Mouse (Mus musculus) left cerebral cortex, postnatal 25 days (tissue): ENCODE results near the gene Speg. TPM values are rescaled to one million over a fixed set of nuclear protein-coding genes. Genes with fewer than 3 reads are reported as not detected.

Experiments
- DNase-seq, 2 experiments: peaks; one replicate each; pipeline ENCODE4 v3.0.0; 2022; ENCODE audit warnings: low spot score in 2 of 2, mixed read lengths in 1 of 2
- intact Hi-C: fragments of 180-260 bp; cut with DNase I; formaldehyde crosslinking; loops from one replicate; pipeline ENCODE4 v1.15.1; 2025
- total RNA-seq, 2 experiments: library from RNA; stranded (reverse); gene quantifications; 2 replicates each; pipeline ENCODE4 v1.2.3; 2021

Speg gene
- total RNA-seq = 100 to 1,000 TPM; 192 to 208 TPM

GRCm38 (mm10) chr1:75374950-75375936 is at the start of gene Speg:
Speg (plus strand) TSS chr1:75375297.
- no peak for DNase-seq
- intact Hi-C loops = no loop called here

GRCm38 (mm10) chr1:75327461-75327860 is 47.6 kb upstream of the Speg start:
- DNase-seq = no peak
- intact Hi-C loops = no loop called here

- no peak for DNase-seq
- intact Hi-C loops = no loop called here
These were observed 43.8 kb upstream of the Speg start for GRCm38 (mm10) chr1:75331271-75331670.

GRCm38 (mm10) chr1:75336461-75336860 is 38.6 kb upstream of the Speg start:
- intact Hi-C loops = no loop called here
- DNase-seq = no peak

- intact Hi-C loops = no loop called here
- no peak for DNase-seq
These were observed 38.0 kb upstream of the Speg start for GRCm38 (mm10) chr1:75337097-75337496.

DNA sequence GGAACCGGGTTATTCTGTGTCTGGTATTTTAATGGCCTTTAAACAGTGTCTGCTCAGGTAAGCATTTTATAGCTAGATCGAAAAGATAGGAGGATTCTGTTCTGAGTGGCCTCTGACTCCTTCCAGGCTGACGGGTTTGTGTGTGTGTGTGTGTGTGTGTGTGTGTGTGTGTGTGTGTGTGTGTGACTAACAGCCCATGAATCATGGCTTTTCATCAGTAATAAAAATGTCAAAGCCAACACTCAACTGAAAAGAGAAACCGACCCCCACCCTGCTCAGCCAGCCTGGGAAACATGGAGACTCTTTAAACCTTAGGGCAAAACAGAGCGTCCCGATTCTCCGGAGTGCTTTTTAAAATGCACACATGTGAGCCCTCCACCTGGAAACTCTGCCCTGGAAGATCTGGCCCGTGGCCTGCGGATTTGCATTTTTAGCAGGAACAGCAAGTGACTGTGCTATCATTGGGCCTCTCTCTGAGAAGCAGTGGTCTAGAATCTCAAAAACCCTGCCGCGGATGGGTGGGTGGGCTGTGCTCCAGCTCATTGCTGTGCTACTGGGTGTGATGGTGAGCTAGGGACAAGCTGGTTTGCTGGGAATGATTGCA is 36.9 kb upstream of the Speg start:
- intact Hi-C loops = no loop called here
- peak in 1 of 2 experiments; percentile 24 for DNase-seq

- peak in 1 of 2 experiments; percentile 56 for DNase-seq
- intact Hi-C loops = no loop called here
These were observed 35.8 kb upstream of the Speg start for GRCm38 (mm10) chr1:75339337-75339736.

DNA sequence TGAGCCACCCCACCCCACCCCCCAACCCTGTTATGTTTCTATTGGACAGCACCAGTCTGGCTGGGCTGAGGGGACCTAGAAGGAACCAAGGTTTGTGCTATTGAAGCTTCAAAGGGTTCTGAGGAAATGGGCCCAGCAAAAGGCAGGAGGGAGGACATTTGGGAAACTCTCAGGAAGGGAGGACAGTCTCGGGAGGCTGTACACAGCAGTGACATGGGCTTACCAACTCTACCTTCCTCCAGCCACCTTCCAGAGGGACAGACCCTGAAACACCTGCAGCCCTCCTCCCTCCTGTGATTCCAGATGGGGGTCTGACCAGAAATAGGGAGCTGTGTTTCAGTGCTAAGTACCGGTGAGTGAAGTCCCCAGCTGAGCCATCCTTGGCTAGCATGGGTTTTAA is 34.6 kb upstream of the Speg start:
- intact Hi-C loops = loop anchor here (5.0 to 10.0 kb wide), 2 partner anchors 47 to 254 kb away; no protein-coding TSS in a partner anchor
- no peak for DNase-seq

DNA sequence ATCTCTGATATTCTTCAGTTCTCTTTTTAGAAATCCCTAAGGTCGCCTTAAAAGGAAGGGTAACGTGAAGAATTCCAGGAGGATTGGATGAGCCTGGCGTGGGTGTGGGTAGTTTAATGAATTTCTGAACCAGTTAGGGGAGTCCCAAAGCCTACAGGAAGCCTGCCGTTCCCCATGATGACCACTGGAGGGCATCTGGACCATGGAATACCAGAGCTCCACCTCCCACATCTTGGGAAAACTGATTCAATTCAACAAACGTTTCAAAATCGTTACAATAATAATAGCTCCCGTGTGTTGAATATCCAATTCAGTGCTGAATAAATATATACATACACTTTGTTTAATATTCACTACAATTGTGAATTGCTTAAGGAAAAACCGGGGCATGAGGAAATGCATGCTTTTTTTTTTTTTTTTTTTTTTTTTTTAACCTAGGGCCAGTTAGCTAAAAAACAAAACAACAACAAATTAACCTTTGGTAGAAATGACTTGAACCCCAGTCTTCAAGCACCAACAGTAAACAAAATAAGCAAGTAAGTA is 32.2 kb upstream of the Speg start:
- intact Hi-C loops = loop anchor here (1.0 to 10.0 kb wide), 3 partner anchors 44 to 252 kb away; no protein-coding TSS in a partner anchor
- DNase-seq = peak; percentile 77 to 89

DNA sequence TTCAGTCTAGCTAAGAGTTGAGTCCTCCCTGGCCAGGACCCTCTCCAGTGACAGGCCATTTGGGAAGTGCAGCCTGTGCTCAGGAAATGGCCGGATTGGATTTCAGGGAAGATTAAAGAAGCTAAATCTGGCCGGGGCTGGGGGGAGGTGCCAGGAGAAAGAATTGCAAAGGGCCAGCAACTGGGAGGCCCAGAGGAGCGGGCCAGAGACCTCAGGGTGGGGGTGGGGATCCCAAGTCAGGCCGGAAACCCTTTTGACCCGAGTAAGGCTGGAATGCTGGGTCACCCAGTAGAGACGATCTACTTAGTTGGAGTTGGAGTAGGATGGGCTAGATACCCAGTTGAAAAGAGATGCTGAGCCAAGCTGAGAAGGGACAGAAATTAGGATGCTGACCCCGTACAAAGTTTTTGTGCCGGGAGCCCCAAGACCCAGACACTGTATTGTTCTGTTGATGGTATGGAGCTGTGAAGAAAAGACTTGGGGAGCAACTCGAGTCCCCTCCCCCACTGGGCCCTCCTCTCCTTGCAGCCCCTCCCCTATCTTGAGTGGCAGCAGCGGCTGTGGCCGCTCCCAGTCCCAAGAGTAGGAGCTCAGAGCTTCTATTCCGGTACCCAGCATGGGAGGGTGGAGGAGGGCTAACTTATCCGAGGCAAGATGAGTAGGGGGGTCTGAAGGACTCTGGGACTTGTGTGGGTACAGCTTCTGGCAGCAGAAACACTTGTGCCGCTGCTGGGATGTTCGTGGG is 30.6 kb upstream of the Speg start:
- intact Hi-C loops = loop anchor here (5.0 to 10.0 kb wide), 2 partner anchors 43 to 250 kb away; no protein-coding TSS in a partner anchor

DNA sequence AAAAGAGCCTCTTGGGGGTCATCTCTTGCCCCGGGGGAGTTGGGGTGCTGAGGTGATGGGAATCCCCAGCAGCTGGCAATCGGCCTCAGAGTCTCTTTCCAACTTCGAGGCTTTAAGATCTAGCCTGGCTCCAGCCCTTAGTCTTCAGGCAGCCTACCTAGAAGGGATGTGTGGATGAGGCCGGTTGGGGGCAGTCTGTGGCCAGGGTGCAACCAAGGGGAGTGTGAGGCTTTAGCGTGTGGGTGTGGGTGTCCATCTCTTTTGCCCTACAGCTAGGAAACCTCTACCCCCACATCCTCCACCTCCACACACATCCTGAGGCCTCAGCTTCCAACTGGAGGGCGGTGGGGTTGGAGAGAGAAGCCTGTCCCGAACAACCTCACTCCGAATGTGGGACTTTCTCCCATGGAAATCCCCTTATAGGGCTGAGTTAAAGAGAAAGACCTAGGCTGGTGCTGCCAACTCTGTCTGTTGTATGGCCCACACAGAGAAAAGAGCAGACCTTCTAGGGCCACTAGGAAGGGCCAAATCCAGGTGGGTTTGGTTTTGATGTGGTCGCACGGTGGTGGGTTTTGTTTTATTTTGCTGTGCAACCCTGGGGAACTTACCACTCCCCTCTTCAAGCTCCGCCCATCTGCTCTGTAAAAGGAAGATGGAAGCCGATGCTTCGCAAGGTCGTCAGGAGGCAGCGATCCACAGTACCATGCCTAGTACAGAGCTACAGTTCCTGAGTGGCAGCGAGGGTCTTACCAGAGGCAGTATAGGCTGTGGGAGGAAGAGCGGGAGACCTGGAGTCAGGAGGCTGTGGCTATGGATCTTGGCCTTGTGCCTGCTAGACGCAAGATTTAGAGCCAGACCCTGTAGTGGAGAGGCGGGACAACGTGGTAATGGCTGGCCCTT is 29.8 kb upstream of the Speg start:
- DNase-seq = no peak
- intact Hi-C loops = loop anchor here (10.0 kb wide), 1 partner anchor 250 kb away; no protein-coding TSS in a partner anchor

More for the DNA sequence above, 30.6 kb upstream of the Speg start:
- DNase-seq = no peak

DNA sequence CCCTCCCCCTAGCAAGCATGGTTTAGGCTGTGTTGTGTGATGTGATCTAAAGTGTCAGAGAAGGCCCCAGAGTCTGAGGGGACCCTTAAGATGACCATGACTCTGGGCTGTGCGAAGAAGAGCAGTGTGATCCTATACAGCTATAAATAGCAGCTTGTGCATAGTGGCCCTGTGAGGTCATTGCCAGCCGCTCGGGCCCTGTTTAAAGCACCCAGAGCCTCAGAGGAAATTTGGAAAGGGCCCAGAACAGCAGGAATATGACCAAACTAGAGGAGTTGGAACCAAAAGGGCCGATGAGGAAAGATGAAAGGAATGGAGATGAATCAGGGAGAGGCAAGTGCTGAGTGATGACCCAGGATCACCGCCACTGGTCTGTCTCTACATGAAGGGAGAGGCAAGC is 27.8 kb upstream of the Speg start:
- intact Hi-C loops = loop anchor here (10.0 kb wide), 1 partner anchor 248 kb away; no protein-coding TSS in a partner anchor
- no peak for DNase-seq

- intact Hi-C loops = loop anchor here (10.0 kb wide), 1 partner anchor 246 kb away; no protein-coding TSS in a partner anchor
- DNase-seq = no peak
These were observed 25.8 kb upstream of the Speg start for GRCm38 (mm10) chr1:75349275-75349674.

DNA sequence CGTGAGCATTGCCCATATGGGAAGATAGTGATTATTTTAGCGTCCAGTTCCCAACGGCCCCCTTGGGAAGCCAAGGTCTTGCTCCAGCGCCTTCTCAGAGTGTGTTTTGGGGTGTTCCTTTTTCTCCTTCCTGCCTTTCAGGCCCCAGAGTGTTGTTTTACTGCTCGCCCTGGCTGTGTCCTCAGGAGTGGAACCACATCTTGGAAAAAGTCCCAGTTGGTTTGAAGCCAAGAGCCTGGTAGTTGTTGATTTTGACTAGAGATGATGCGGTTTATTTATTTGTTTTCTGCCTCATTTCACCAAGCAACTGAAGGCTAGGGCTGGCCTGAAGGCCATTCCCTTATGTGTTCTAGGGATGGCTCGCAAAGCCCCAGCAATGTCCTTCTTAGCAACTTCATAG is 17.8 kb upstream of the Speg start:
- intact Hi-C loops = no loop called here
- DNase-seq = no peak

DNA sequence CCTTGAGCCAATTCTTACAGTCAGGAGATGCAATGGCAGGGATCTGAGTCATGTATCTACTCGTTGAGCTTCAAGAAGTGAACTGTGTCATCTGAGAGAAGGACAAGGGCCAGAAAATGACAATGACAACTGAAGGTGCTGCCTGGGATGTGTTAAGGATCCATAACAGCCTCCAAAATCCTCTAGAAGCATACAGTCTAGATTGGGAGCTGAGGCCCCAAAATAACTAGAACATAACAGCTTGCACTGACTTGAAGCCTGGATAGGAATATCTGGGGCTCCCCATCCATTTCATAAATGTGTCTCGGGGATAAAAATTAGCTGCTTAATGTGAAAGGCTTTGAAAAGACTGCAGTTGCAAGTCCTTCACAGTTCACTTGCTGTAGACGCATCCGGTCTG is 17.1 kb upstream of the Speg start:
- intact Hi-C loops = no loop called here
- DNase-seq = peak in 1 of 2 experiments; percentile 53

GRCm38 (mm10) chr1:75359346-75359745 is 15.8 kb upstream of the Speg start:
- intact Hi-C loops = no loop called here
- peak; percentile 57 to 75 for DNase-seq

GRCm38 (mm10) chr1:75360112-75361031 is 14.7 kb upstream of the Speg start, which contains the start of gene Des:
Des (plus strand) TSS chr1:75360329.
- no peak for DNase-seq
- intact Hi-C loops = no loop called here
